Mouse (Mus musculus) stomach, postnatal 0 days (tissue): ENCODE measurements around the gene Bmp2k.

Source experiments
- CTCF ChIP-seq: IDR thresholded peaks from 2 replicates; pipeline ENCODE4 v1.5.1; 2016; ENCODE audit warnings: antibody characterized with exemption, low read depth, mild to moderate bottlenecking, moderate library complexity
- EP300 ChIP-seq: optimal IDR thresholded peaks from 2 replicates; pipeline ENCODE3; 2016; ENCODE audit warnings: antibody characterized with exemption

DNA sequence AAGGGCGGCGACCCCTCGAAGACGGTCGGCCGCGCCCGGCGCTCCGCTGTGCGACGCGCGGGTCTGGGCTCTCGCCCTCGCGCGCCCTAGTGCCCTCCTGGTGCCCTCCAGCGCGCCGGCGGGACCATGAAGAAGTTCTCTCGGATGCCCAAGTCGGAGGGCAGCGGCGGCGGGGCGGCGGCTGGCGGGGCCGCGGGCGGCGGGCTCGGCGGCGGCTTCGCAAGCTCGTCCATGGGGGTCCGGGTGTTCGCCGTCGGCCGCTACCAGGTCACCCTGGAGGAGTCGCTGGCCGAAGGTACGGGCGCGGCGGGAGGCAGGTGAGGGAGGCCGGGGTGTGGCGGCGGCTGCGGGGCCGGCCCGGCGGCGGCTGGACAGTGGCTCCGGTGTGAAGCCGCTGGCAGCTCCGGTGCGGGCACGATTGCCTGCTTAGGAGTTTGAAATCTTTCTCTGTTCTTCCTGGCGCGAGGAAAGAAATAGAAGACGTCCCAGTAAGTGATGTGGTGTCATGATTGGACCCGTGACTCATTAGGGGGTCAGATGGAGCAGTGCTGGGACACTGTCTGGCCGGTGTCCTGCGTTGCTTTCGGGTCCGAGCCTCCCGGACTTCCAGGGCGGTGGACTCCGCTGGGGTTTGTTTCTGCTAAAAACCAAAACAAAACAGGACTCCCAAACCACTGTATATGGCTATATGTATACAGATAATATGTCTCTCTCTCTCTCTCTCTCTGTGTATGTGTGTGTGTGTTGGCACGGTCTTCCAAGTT is 495 bp downstream of the Bmp2k start:
- TF ChIP-seq CTCF (no peak), EP300 (no peak)
